Mouse (Mus musculus) c-Kit-negative CD71-positive TER-119-positive erythroid progenitor cells, embryonic 14.5 days (primary cell): ENCODE measurements around the gene Ripk1.
"Not testable (repeated sequence)": the region's sequence is repeated elsewhere in the genome, so short reads cannot be mapped to it uniquely, and the experiment has no call there.

Experiments
- DNase-seq: peaks from one replicate; pipeline ENCODE4 v3.0.0-alpha.2; 2013; ENCODE audit warnings: low read depth, low spot score

The Ripk1 gene

DNA sequence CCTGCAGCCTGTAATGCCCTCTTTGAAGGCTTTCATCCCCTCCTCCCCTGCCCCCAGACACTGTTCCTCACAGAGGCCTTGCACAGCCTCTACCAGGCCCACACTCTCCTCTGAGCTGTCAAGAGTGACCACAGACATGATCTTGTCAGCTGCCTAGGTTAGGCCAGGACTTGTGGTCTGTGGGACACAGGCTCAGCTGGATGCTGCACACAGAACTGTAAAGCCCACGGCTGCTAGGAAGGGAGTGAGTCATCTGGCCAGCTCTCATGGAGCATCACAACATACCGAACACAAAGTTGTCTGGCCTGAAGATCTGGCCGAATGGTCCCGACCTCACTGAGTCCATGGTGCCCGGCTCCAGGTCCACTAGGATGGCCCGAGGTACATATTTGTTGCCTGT, 73.7 kb downstream of the Ripk1 start:
- not testable (repeated sequence) for DNase-seq

DNA sequence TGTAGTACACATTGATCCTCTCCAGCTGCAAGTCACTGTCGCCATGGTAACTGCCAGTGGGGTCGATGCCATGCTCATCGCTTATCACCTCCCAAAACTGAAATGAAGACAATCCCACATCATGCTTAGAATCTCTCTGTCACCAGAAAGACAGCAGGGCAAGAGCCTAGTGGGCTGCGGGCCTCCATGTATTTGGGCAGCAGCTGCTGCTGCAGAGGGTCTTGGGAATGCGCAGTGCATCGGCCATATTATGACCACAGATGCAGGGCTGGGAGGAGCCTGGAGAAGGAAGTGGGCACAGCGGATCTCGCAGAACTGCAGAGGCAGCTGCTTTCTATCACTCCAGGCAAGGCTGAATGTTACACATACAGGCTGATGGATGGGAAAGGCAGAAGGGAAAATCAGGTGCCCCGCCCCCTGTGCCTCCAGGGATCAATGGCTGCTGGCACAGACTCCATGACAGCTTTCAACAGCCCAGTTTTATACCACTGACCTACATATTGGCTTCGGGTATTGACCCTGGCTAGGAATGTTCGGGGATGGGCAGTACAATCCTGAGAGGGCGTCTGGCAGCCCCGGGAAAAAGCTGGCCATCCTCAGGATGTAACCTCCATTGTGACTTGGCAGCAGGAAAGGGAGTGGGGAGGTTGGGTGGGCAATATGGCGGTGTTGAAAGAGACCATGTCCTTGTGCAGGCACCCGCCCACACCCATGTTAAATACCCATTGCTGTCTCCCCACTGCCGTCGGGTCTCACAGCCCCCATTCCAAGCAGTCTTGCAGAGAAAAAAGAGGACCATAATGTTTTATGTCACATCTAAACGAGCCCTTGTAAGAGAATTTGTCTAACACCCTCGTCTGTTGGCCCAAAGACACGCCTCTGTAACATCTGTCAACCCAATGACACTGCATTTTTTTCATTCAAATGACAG, 74.7 kb downstream of the Ripk1 start:
- peak; percentile 9 for DNase-seq

- peak; percentile 73 for DNase-seq
These were observed 75.5 kb downstream of the Ripk1 start, which contains the start of gene Tubb2a for GRCm38 (mm10) chr13:34077492-34078271. TSS of gene Tubb2a (minus strand) at chr13:34078007.

DNA sequence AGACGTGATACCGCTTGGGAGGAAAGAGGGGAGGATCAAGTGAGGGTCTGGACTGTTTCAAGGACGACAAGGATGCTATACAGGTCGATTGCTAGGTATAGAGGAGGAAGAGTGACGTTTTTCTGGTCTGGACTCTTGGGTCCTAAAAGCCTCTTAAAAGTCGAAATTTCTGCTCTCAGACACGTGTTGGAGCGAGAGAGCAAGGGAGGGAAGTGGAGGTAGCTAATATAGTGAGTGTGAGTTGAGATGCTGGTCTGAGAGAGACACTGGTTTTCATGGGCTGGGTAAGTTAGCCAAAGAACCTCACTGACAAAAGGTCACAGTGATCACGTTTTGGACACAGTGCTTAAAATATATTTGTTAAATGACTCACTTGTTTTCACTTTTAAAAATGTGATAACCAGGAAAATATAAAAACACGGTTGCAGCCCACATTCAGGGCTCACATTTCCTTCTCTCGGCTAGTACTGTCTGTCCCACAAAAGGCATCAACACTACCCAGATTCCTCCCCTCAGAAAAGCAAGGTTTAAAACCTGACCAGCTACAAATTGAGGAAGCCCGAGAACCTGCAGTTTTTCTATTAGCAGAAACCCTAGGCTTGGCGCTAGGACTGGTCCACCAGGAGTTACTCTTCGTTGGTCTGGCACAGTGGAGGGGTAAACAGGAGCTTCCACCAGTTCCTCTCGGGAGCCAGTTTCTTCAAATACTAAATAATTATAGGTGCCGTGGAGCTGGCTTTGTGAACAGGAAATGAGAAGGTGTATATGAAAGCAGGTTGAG, 76.5 kb downstream of the Ripk1 start:
- no peak for DNase-seq

DNA sequence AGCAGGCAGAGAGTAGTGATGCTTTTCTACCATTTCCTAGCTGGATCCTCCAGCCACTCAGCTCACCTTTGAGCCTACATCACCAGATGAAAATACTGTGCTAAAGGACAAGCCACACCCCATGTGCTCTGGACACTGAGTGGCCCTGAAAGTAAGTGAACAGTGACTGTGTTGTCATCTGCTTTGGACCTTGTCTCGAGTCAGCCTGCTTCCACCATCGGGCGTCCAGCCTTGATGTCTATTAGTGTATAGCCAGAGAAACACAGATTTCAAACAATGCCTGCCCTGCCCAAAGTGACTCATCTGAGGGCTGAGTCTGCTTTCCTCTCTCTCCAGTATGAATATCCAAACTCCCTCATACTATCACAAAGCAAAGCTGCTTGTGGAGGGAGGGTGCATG, 77.6 kb downstream of the Ripk1 start:
- no peak for DNase-seq

GRCm38 (mm10) chr13:34081926-34082325, 79.8 kb downstream of the Ripk1 start:
- DNase-seq: no peak

- no peak for DNase-seq
These were observed 82.0 kb downstream of the Ripk1 start for GRCm38 (mm10) chr13:34084026-34084750.
